Mouse (Mus musculus) lung, adult 2 months (tissue): ENCODE measurements at regions not wholly inside any gene's neighbourhood (a gene's known extent, or its start where the extent isn't known, plus 50 kb on each side); places are given as distances from the start of the nearest gene placed in this dataset.

Source experiments
- CTCF ChIP-seq: fragments of 200-500 bp; IDR thresholded peaks from 2 replicates; pipeline ENCODE4 v1.5.1; 2011; ENCODE audit warnings: mild to moderate bottlenecking, low read length, control low read depth; ENCODE audit not compliant: insufficient read depth
- POLR2A ChIP-seq: fragments of 200-500 bp; IDR thresholded peaks from 2 replicates; pipeline ENCODE4 v1.6.1; 2011; ENCODE audit warnings: low read depth, mild to moderate bottlenecking, control low read depth, low read length, borderline replicate concordance; ENCODE audit errors: extremely low read depth

DNA sequence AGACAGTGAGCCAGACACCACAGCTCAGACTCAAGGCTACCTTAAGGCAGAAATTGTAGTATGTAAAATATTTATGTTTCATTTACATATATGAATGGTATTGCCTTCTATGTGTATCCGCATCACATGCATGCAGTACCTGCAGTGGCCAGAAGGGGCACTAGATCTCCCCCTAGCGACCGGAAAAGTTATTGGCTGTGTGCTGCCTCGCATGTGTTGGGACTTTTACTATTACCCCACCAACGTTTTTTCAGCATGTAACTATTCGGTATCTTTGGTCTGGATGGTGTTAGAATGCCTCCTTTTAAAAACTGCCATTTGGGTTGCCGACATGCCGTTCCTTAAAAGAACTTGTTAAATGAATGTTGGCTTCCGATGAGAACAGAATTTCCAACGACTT lies 145.7 kb upstream of the Mocs1 start:
- TF ChIP-seq POLR2A (no peak), CTCF (no peak)
